Mouse (Mus musculus) heart, postnatal 0 days (tissue): Measurements from ENCODE around the gene Rbm24. TPM values are rescaled to one million over a fixed set of nuclear protein-coding genes. Genes with fewer than 3 reads are reported as not detected.

Source experiments
- ATAC-seq: fragments of 200-750 bp; cut with Nextera tagmentation; 2 replicates; pipeline ENCODE4 v1.8.0; 2017; ENCODE audit warnings: low read depth, moderate number of reproducible peaks, moderate library complexity; ENCODE audit not compliant: insufficient read depth
- DNase-seq: peaks from one replicate; pipeline ENCODE4 v3.0.0-alpha.2; 2016; ENCODE audit warnings: low spot score
- H3K27ac ChIP-seq: fragments of 300-500 bp; sonication (generic); 2 replicates; pipeline ENCODE4 v1.5.1; 2014; ENCODE audit warnings: low read depth, mild to moderate bottlenecking
- H3K27me3 ChIP-seq: fragments of 300-500 bp; sonication (generic); 2 replicates; pipeline ENCODE4 v1.6.1; 2014; ENCODE audit warnings: low read length, mixed read lengths; ENCODE audit not compliant: control insufficient read depth, insufficient read depth
- H3K36me3 ChIP-seq: fragments of 300-500 bp; sonication (generic); replicated peaks from 2 replicates; pipeline ENCODE4 v1.6.1; 2014; ENCODE audit warnings: low read length, mixed read lengths; ENCODE audit not compliant: control insufficient read depth, insufficient read depth
- H3K4me1 ChIP-seq: fragments of 300-500 bp; sonication (generic); 2 replicates; pipeline ENCODE4 v1.6.1; 2014; ENCODE audit warnings: antibody characterized with exemption; ENCODE audit not compliant: control insufficient read depth, insufficient read depth
- H3K4me2 ChIP-seq: fragments of 300-500 bp; sonication (generic); 2 replicates; pipeline ENCODE4 v1.6.1; 2014; ENCODE audit warnings: low read depth, mild to moderate bottlenecking, low read length, moderate library complexity
- H3K4me3 ChIP-seq: fragments of 300-500 bp; sonication (generic); 2 replicates; pipeline ENCODE4 v1.5.1; 2014; ENCODE audit warnings: low read depth, low read length
- H3K9ac ChIP-seq: fragments of 300-500 bp; sonication (generic); replicated peaks from 2 replicates; pipeline ENCODE4 v1.6.1; 2014; ENCODE audit warnings: low read depth, low read length, mixed read lengths
- H3K9me3 ChIP-seq: fragments of 300-500 bp; sonication (generic); replicated peaks from 2 replicates; pipeline ENCODE4 v1.6.1; 2016; ENCODE audit warnings: low read length; ENCODE audit not compliant: control insufficient read depth
- CTCF ChIP-seq: IDR thresholded peaks from 2 replicates; pipeline ENCODE4 v1.5.1; 2016; ENCODE audit warnings: antibody characterized with exemption, control low read depth, low read depth
- EP300 ChIP-seq: IDR thresholded peaks from 2 replicates; pipeline ENCODE4 v1.6.1; 2016; ENCODE audit warnings: antibody characterized with exemption, low read depth
- WGBS: fragments of 180-500 bp; shearing (Covaris S2); extraction: QIAGEN DNeasy Blood & Tissue Kit; methylation state at CpG from one replicate; pipeline ENCODE4 v1.1.7; 2014; 5-methylcytosine and 5-hydroxymethylcytosine counted together
- polyA plus RNA-seq: library from polyadenylated mRNA; unstranded; fragments of >200 nt; fragmentation: Nextera tagmentation; extraction: Ambion mirVana; gene quantifications from 2 replicates; pipeline ENCODE4 v1.2.1, GENCODE M21; 2015
- total RNA-seq: library from RNA; depleted of rRNA; stranded (reverse); fragments of >200 nt; gene quantifications from 2 replicates; pipeline ENCODE4 v1.2.3, GENCODE M21; 2014; ENCODE audit warnings: low replicate concordance

Rbm24 gene
- total and polyA plus RNA-seq, 2 experiments from 2014 or later: 69.7 to 506 TPM

DNA sequence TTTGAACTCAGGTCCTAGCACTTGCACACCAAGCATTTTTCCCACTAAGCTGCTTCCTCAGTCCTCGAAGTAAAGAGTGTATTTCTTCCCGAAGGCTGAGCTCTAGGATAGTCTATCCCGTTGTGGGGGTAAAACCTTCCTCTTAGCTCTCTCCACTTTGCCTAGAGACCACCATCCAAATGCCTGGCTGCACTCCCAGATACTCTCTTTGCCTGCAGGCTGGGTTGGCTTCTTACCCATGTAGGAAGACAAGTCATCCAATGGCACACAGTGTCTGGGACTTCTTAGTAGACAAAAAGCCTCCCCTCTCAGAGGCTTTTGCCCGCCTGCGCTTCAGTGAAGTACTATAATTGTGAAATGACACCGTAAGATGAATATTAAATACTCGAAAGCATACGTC is 2.2 kb upstream of the Rbm24 start:
- no peak for TF ChIP-seq CTCF
- TF ChIP-seq EP300: no peak
- Histone ChIP-seq H3K9me3 (no peaks in the 10 kb centered on the region), H3K4me2 (no peak overlapping the region), H3K36me3 (no peaks in the 10 kb centered on the region), H3K27ac (0 out of 2 replicates have a peak overlapping the region, but pooled peaks have one; percentile 16), H3K4me3 (no peak overlapping the region), H3K9ac (no peak overlapping the region), H3K4me1 (peaks cover 11% of the 10 kb centered on the region), H3K27me3 (no peaks in the 10 kb centered on the region)
- DNase-seq: no peak
- no peak for ATAC-seq
- WGBS: 87% methylated on average over 8 of the region's 8 CpGs

DNA sequence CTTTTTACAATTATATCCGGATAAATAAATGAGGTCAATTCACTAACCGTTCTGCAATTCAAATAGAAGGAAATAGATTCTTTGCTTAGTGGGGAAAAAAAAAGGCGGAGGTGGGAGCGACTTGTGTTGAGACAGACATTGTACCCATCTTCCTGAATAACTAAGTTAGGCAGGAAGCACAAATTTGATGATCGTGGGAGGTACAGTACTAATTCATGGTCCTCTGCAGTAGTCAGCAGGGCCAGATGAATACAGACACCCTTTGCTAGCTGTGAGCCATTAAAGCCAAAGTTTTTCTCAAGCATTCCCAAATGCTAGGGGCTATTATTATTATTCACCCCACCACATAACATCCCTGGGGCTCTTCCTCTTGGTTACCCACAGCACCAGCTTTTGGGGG is 640 bp upstream of the Rbm24 start:
- 67% methylated on average over 5 of the region's 5 CpGs for WGBS
- Histone ChIP-seq H3K9ac (peak overlapping the region; percentile 95), H3K36me3 (no peaks in the 10 kb centered on the region), H3K27me3 (no peaks in the 10 kb centered on the region), H3K4me3 (peak overlapping the region; percentile 67), H3K4me1 (peaks cover 11% of the 10 kb centered on the region), H3K9me3 (no peaks in the 10 kb centered on the region), H3K27ac (peak overlapping the region; percentile 99), H3K4me2 (peak overlapping the region; percentile 64)
- DNase-seq: no peak
- TF ChIP-seq CTCF (no peak), EP300 (no peak)
- no peak for ATAC-seq

DNA sequence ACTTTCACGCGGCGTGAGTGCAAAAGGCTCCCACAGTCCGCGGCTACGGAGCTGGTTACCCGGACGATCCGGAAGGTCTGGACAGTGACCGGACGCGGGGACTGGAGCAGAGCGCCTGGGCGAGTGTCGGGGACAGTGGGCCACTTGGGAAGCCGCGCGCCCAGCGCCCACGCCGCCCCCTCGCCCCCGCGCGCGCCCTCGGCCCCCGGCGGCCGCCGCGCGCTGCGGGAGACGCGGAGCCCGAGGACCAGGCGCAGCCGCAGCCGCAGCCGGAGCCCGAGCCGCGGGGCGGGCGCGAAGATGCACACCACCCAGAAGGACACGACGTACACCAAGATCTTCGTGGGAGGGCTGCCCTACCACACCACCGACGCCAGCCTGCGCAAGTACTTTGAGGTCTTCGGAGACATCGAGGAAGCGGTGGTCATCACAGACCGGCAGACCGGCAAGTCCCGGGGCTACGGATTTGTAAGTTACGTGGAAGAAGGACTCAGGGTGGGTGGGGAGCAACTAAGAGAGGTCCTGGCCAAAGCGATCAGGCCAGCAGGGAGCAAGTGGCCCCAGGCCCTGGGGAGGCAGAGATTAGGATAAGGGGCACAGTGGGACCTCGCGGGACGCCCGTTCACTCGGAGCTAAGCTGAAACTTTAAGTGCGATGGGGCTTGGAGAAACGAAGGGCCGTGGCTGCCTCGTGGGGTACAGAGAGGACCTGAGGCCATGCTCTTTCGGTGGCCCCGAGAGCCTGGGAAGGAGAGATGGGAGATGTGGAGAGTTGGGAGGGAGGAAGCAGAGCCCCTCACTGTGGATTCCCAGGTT is 704 bp downstream of the Rbm24 start:
- DNase-seq: no peak
- Histone ChIP-seq H3K36me3 (peaks cover 6% of the 10 kb centered on the region), H3K27ac (peak overlapping the region; percentile 99), H3K4me2 (peak overlapping the region; percentile 64), H3K9me3 (no peaks in the 10 kb centered on the region), H3K4me1 (0 out of 2 replicates have a peak, but pooled peaks cover 6% of the 10 kb centered on the region), H3K27me3 (no peaks in the 10 kb centered on the region), H3K9ac (peak overlapping the region; percentile 95), H3K4me3 (peak overlapping the region; percentile 67)
- 1% methylated on average over 70 of the region's 73 CpGs for WGBS
- TF ChIP-seq CTCF: no peak
- no peak for TF ChIP-seq EP300
- 0 out of 2 replicates have a peak, but pooled peaks have one; percentile 6 for ATAC-seq

DNA sequence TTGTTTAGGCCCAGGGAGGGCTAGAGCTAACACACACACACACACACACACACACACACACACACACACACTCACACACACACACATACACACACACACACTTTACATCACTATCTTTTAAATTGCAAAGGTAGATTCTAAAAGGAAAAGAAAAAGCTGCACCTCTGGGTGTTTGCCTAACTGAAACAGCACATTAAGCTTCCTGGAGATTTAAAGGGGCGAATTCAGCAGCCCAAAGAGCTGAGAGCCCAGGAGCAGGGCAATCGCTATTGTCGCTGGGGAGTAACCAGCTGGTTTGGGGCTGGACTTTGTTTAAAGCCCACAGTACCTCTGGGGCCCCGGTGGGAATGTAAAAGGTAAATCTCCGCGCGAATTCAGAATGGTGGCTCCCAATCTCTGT is 1.4 kb downstream of the Rbm24 start:
- no peak for TF ChIP-seq EP300
- TF ChIP-seq CTCF: no peak
- Histone ChIP-seq H3K36me3 (peaks cover 6% of the 10 kb centered on the region), H3K4me1 (0 out of 2 replicates have a peak, but pooled peaks cover 4% of the 10 kb centered on the region), H3K4me2 (peak overlapping the region; percentile 64), H3K4me3 (peak overlapping the region; percentile 67), H3K9ac (peak overlapping the region; percentile 95), H3K27ac (peak overlapping the region; percentile 99), H3K9me3 (no peaks in the 10 kb centered on the region), H3K27me3 (no peaks in the 10 kb centered on the region)
- ATAC-seq (no peak), DNase-seq (no peak)
- 15% methylated on average over 7 of the region's 7 CpGs for WGBS

DNA sequence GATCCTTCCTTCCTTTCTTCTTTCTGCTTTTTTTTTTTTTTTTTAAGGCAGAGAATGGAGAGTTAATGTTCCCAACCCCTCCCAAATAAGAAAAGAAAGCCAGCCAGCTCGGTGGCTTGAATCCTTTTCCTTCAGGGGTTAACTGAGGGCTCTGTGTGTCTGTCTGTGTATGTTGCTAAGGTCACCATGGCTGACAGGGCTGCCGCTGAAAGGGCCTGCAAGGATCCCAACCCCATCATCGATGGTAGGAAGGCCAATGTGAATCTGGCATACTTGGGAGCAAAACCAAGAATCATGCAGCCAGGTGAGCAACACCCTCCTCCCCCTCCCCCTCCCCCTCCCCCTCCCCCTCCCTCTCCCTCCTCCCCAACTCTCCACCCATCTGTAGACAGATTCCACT is 1.9 kb downstream of the Rbm24 start:
- peak; percentile 9; the same call in 1 of the 2 replicates for ATAC-seq
- Histone ChIP-seq H3K4me3 (peak overlapping the region; percentile 67), H3K9me3 (no peaks in the 10 kb centered on the region), H3K27ac (peak overlapping the region; percentile 99), H3K4me1 (no peaks in the 10 kb centered on the region), H3K27me3 (no peaks in the 10 kb centered on the region), H3K36me3 (peaks cover 6% of the 10 kb centered on the region), H3K4me2 (peak overlapping the region; percentile 64), H3K9ac (peak overlapping the region; percentile 95)
- no peak for TF ChIP-seq EP300
- TF ChIP-seq CTCF: no peak
- WGBS: 10% methylated on average over 3 of the region's 3 CpGs
- peak; percentile 49 for DNase-seq
